13 mouse cellular contexts compared by ENCODE assay signal in genomic region chr19:34517812-34518594, GRCm38 (mm10). TPM values are rescaled to one million over a fixed set of nuclear protein-coding genes. Genes with fewer than 3 reads are reported as not detected.
DNase-seq lines count a peak whose midpoint lies in the region; ATAC-seq and TF ChIP-seq lines count a peak whose summit lies in the region.
"Had no signal": no experiment of that assay in that cellular context is flagged by ENCODE, and none has a peak within 500 bp of the region (broad histone marks: within the 10 kb centered on the region; RNA-seq: fewer than 3 reads in every experiment).

No protein-coding gene starts in this region.

- H3K4me3 ChIP-seq in kidney, postnatal 0 days (replicated peaks; ENCODE audit: low read depth, low read length), result no peak overlapping the region
- no peak overlapping the region for H3K4me3 ChIP-seq in midbrain, postnatal 0 days (ENCODE audit: low read depth, low read length)
- H3K4me3 ChIP-seq: erythroblast, embryonic 14.5 days; heart, embryonic 15.5 days; liver, embryonic 12.5 days had no signal

- no peak for TF ChIP-seq CTCF in kidney, postnatal 0 days (IDR thresholded peaks at IDR 0.05; ENCODE audit: low read depth)
- TF ChIP-seq CTCF in midbrain, postnatal 0 days (IDR thresholded peaks at IDR 0.05), result no peak

- no peak overlapping the region for H3K27ac ChIP-seq in kidney, postnatal 0 days
- no peak overlapping the region for H3K27ac ChIP-seq in midbrain, postnatal 0 days (ENCODE audit: low read depth, low read length)
- H3K27ac ChIP-seq: heart, embryonic 15.5 days; liver, embryonic 12.5 days had no signal

- no peaks in the 10 kb centered on the region for H3K4me1 ChIP-seq in kidney, postnatal 0 days (replicated peaks; ENCODE audit: insufficient read depth, low read length)
- H3K4me1 ChIP-seq in midbrain, postnatal 0 days (ENCODE audit: insufficient read depth, low read length), result no peaks in the 10 kb centered on the region
- H3K4me1 ChIP-seq: heart, embryonic 15.5 days had no signal

- H3K36me3 ChIP-seq in kidney, postnatal 0 days (ENCODE audit: insufficient read depth, low read length), result peaks cover 5% of the 10 kb centered on the region; the same call in 1 of the 2 replicates
- H3K36me3 ChIP-seq in midbrain, postnatal 0 days (ENCODE audit: insufficient read depth, low read length), result peaks cover 7% of the 10 kb centered on the region; the same call in 1 of the 2 replicates

- peak; percentile 63 to 65 for DNase-seq in cerebellum, postnatal 10 days
- DNase-seq in cerebellum, adult 11 months, result no peak
- peak; percentile 54 for DNase-seq in 416B (ENCODE audit: low read depth)
- peak; percentile 45 for DNase-seq in adrenal gland, postnatal 25 days
- no peak for DNase-seq in kidney, postnatal 0 days (ENCODE audit: low spot score)
- DNase-seq in left cerebral cortex, adult 8-10 months (ENCODE audit: low spot score in 2 of 2), result no peak
- no peak for DNase-seq in heart, postnatal 10 days
- no peak for DNase-seq in midbrain, postnatal 0 days (ENCODE audit: low spot score)
- DNase-seq: thymus, adult 2 months had no signal

- WGBS in kidney, postnatal 0 days, result 86% methylated on average over 13 of the region's 13 CpGs
- WGBS in midbrain, postnatal 0 days, result 95% methylated on average over 13 of the region's 13 CpGs

- ATAC-seq in kidney, postnatal 0 days (replicated peaks; ENCODE audit: low FRiP score, low read depth), result peak; percentile 79
- ATAC-seq in midbrain, postnatal 0 days (ENCODE audit: low FRiP score), result no peak

- no peaks in the 10 kb centered on the region for H3K27me3 ChIP-seq in kidney, postnatal 0 days (ENCODE audit: insufficient read depth, low read length)
- H3K27me3 ChIP-seq in midbrain, postnatal 0 days (ENCODE audit: insufficient read depth, low read length), result no peaks in the 10 kb centered on the region
- H3K27me3 ChIP-seq: CH12.LX; heart, embryonic 15.5 days; liver, embryonic 12.5 days had no signal

- H3K9ac ChIP-seq in kidney, postnatal 0 days (ENCODE audit: low read depth, low read length), result no peak overlapping the region
- H3K9ac ChIP-seq in midbrain, postnatal 0 days (replicated peaks; ENCODE audit: low read length, poor library complexity, severe bottlenecking), result no peak overlapping the region
- H3K9ac ChIP-seq: heart, embryonic 15.5 days; liver, embryonic 12.5 days had no signal

- no peak overlapping the region for H3K4me2 ChIP-seq in kidney, postnatal 0 days (ENCODE audit: low read length)
- no peak overlapping the region for H3K4me2 ChIP-seq in midbrain, postnatal 0 days (ENCODE audit: low read depth, low read length, poor library complexity, severe bottlenecking)
- H3K4me2 ChIP-seq: heart, embryonic 15.5 days; liver, embryonic 12.5 days had no signal

- intact Hi-C loops in heart, postnatal 10 days (cut with DNase I), result no loop called here

- no peaks in the 10 kb centered on the region for H3K9me3 ChIP-seq in kidney, postnatal 0 days (replicated peaks; ENCODE audit: low read length)
- no peaks in the 10 kb centered on the region for H3K9me3 ChIP-seq in midbrain, postnatal 0 days (ENCODE audit: low read length)
- H3K9me3 ChIP-seq: heart, embryonic 15.5 days; liver, embryonic 12.5 days had no signal

RNA-seq across cellular contexts. Expression of gene Lipa, which starts 9.3 kb away (rescaled TPM):
- total RNA-seq in adrenal gland, postnatal 25 days (2021), result 192 and 213 TPM in 2 replicates
- polyA plus RNA-seq in kidney, postnatal 0 days (2015; fragmentation: Nextera tagmentation; extraction: Ambion mirVana), result 48.0 and 51.4 TPM in 2 replicates
- total RNA-seq in left cerebral cortex, adult 8-10 months (2022), result 10 to 100 TPM; 15.7 to 21.3 (median 17.4) TPM
- 10 to 100 TPM; 28.6 to 29.1 TPM for total RNA-seq in heart, postnatal 10 days (2021)
- total RNA-seq in midbrain, postnatal 0 days (2014; rRNA removed), result 24.5 and 26.7 TPM in 2 replicates
- polyA plus RNA-seq in midbrain, postnatal 0 days (2015; fragmentation: Nextera tagmentation; extraction: Ambion mirVana), result 19.0 and 19.3 TPM in 2 replicates

RNA-seq across cellular contexts. Expression of gene Ifit2, which starts 32.5 kb away (rescaled TPM):
- 2.3 and 4.9 TPM in 2 replicates for total RNA-seq in adrenal gland, postnatal 25 days (2021)
- polyA plus RNA-seq in kidney, postnatal 0 days (2015; fragmentation: Nextera tagmentation; extraction: Ambion mirVana), result 12.0 and 12.3 TPM in 2 replicates
- 1 to 10 TPM; 7.1 to 9.4 (median 7.2) TPM for total RNA-seq in left cerebral cortex, adult 8-10 months (2022)
- total RNA-seq in heart, postnatal 10 days (2021), result 1 to 10 TPM; 4.9 to 7.3 TPM
- 11.1 and 11.5 TPM in 2 replicates for total RNA-seq in midbrain, postnatal 0 days (2014; rRNA removed)
- polyA plus RNA-seq in midbrain, postnatal 0 days (2015; fragmentation: Nextera tagmentation; extraction: Ambion mirVana), result 8.2 and 9.0 TPM in 2 replicates

RNA-seq across cellular contexts. Expression of gene Ch25h, which starts 43.0 kb away (rescaled TPM):
- 0.82 TPM in 1 of 2 replicates, not detected in the other for total RNA-seq in adrenal gland, postnatal 25 days (2021)
- 3.0 and 3.4 TPM in 2 replicates for polyA plus RNA-seq in kidney, postnatal 0 days (2015; fragmentation: Nextera tagmentation; extraction: Ambion mirVana)
- 1 to 10 TPM in 2 of 4 experiments, under 1 TPM in 1, not detected in 1; 0.35 to 1.6 (median 1.2) TPM for total RNA-seq in left cerebral cortex, adult 8-10 months (2022)
- under 1 TPM in 1 of 2 experiments, not detected in 1; 0.42 TPM for total RNA-seq in heart, postnatal 10 days (2021)
- 0.60 and 0.61 TPM in 2 replicates for total RNA-seq in midbrain, postnatal 0 days (2014; rRNA removed)
- 0.42 and 0.86 TPM in 2 replicates for polyA plus RNA-seq in midbrain, postnatal 0 days (2015; fragmentation: Nextera tagmentation; extraction: Ambion mirVana)
- total RNA-seq: CH12.LX had no signal
- polyA plus RNA-seq: erythroblast, embryonic 14.5 days had no signal

Comparison
In these comparisons a context has a peak if more than half of its experiments do, and no peak if none do; other contexts are left out.
1. DNase-seq: peak in cerebellum, postnatal 10 days (2 of 2), 416B (single experiment) and adrenal gland, postnatal 25 days (single experiment); none in cerebellum, adult 11 months (single experiment), kidney, postnatal 0 days (single experiment), left cerebral cortex, adult 8-10 months (0 of 2), heart, postnatal 10 days (0 of 2) and midbrain, postnatal 0 days (single experiment).